Mouse (Mus musculus): ENCODE data around the gene Pigq.

Pigq gene

GRCm38 (mm10) chr17:25919786-25920642 is 24.7 kb downstream of the Pigq start:
- peak; percentile 100 for DNase-seq

DNA sequence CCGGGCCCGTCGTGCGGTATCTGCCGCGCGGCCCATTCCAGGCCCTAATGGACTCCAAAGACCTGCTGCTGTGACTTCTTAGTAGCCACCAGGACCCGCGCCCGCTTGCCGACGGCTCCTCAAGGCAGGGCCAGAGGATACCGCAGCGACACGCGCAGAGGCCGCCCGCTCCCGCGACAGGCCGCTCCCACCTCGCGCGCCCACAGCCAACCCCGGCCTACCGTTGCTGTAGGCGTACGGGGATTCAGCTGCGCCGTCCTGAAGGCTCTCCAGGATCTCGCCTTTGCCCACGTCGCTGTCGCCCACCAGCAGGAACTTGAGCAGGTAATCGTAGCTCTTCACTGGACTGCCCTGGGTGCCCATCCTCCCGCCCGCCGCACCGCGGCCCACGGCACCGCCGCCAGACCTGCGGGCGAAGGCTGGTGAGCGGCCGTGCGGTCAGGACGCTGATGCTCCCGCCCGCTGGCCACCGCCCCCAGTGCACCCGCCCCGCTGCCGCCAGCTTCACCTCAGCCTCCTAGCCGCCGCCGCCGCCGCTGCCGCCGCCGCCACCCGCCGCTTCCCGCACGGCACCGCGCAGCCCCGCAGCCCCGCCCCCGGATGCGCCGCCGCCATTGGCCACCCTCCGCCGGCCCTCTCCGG is 25.5 kb downstream of the Pigq start, which contains the start of gene Rab40c:
Gene Rab40c (minus strand): TSS at position 584 of the 642 bp plus-strand sequence.
- peak in 1 of 2 experiments; percentile 55 for DNase-seq

- peak in 1 of 2 experiments; percentile 23 for DNase-seq
Measured at GRCm38 (mm10) chr17:25918037-25918750, 26.5 kb downstream of the Pigq start.

DNA sequence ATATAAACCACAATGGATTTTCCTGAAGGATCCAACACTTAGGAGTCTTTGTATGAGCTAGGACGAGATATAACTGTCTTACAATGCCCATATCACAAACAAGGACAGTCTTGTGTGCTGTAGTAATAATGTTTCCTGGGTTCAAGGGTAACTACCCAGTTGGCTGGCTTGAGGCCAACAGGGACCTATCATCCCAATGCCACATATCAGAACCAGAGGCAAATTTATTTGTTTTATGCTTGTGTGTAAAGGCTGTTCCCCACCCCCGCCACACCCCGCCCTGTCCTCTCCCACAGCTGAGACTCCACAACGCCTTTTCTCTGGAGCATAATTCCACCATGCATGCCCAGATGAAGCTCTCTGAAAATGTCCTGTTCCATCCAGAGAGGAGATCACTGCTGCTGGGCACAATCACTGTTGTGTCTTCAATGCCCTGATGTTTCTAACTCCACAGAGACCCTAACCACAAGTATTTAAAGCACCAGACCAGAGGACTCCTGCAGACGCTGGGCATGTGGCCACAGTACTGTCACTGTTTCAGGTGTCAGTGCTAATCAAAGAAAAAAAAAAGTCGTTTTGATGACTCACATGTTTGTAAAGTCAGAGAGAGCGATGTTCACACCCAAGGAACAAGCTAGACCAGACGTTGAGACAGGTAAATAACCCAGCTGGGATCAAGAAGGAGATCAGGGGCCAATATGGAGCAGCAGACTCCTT is 27.6 kb downstream of the Pigq start:
- DNase-seq: no peak

DNA sequence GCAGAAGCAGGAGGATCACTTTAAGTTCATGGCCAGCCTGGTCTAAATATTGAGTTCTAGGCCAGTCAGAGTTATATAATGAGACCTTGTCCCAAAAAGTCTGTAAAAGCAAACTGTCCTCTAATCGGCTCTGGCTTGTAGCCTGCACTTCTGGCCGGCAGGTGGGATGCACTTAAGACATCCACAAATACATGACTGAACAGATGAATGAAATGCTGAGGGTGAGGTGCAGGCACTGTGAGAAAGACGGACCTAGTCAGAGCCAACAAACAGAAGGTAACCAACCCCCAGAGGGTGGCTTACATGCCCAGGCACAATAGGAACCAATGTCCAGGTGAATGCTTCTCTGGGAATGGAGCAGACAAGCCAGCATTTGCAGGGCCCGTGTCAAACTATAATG is 30.4 kb downstream of the Pigq start:
- DNase-seq: peak; percentile 39 to 43

GRCm38 (mm10) chr17:25913877-25914275 is 30.9 kb downstream of the Pigq start:
- no peak for DNase-seq

GRCm38 (mm10) chr17:25913186-25913876 is 31.4 kb downstream of the Pigq start:
- DNase-seq: peak; percentile 82 to 88

GRCm38 (mm10) chr17:25911816-25912215 is 32.9 kb downstream of the Pigq start:
- peak; percentile 77 to 89 for DNase-seq

DNA sequence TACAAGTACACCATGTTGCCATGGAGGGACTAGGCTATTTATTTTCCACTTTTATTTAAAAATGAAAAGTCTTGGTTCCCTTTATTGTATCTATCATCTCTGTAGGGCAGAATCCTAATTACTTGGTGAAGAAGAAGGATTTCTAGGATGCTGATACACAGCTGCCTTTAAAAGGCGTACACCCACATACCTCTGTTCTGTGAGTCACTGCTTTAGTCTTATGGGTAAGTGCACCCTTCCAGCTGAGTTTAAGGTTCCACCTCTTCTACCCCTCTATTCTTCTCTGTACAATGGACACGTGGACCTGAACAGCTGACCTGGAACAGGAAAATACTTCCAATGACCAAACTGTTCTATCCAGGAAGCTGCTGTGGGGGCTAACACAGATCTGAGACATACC is 37.1 kb downstream of the Pigq start:
- no peak for DNase-seq

DNA sequence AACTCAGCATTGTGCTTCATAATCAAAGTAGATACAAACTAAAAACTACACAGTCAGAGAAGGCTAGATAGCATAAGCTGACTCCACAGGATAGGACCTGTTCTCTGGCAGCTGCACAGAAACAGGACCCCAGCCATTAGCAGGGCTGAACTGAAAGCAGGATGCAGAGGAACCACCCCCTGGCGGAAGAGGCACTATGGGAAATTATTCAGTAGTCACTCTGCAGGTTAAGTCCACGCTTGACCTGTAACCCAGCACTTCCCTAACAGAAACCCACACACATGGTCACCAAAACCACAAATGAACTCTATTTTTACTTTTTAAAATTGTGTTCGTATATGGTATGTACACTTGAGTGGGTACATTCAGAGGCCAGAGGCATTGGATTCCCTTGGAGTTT is 41.7 kb downstream of the Pigq start:
- no peak for DNase-seq

DNA sequence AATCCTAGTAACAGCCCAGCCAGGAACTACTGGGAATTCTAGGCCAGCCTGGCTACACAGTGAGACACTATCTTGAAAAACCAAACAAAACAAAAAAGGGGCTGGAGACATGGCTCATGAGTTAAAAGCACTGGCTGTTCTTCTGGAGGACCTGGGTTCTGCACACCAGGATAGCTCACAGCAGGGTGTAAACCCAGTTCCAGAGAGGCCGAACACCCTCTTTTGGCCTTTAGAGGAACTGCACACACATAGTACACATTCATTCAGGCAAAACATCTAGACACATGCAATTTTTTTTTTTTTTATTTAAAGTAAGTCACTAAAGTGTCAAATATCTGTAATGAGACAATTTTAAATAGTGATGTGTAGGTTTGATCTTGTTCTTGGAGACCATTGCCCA is 44.5 kb downstream of the Pigq start:
- DNase-seq: no peak

DNA sequence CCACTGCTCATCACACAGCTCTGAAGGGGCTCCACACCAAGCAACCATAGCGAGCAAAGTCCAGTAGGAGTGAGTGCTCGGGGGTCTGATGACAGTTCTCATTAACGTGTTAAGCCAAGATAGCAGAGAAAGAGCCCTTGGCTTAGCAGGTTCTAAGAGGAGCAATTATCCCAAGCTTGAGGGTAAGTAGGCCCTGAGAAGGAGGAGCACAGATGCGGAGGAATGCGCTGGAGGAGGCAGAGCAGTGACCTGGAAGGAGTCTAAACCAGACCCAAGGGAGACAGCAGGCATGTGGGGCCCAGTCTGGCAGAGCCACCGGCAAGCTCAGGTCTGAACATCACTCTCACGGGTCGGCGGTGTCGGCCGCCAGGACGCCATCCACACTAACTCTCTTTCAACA is 48.8 kb downstream of the Pigq start:
- DNase-seq: no peak

GRCm38 (mm10) chr17:25895415-25895814 is 49.3 kb downstream of the Pigq start:
- DNase-seq: no peak

GRCm38 (mm10) chr17:25893975-25894617 is 50.6 kb downstream of the Pigq start:
- peak; percentile 84 to 85 for DNase-seq

- DNase-seq: no peak
Measured at GRCm38 (mm10) chr17:25888837-25889236, 55.9 kb downstream of the Pigq start.

GRCm38 (mm10) chr17:25887467-25887866 is 57.3 kb downstream of the Pigq start:
- no peak for DNase-seq

GRCm38 (mm10) chr17:25886806-25887205 is 57.9 kb downstream of the Pigq start:
- DNase-seq: no peak

DNA sequence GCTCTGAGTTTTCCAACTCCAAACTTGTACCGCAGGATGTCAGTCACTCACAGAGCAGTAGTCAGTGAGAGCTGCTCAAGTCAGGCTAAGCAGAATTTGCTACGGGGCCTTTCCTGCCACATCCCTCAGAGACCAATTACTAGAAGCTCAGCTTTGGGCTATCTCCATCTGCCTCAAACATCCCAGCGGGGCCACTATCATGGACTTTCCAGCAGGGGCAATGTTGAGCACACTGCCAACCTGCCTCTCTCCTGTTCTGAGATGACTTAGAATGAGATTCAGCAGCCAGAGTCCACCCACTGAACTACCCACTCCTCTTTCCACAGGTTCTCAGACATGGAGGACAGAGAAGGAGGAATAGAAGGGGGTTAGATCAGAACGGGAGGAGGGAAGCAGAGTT is 59.1 kb downstream of the Pigq start:
- peak in 1 of 2 experiments; percentile 58 for DNase-seq

DNA sequence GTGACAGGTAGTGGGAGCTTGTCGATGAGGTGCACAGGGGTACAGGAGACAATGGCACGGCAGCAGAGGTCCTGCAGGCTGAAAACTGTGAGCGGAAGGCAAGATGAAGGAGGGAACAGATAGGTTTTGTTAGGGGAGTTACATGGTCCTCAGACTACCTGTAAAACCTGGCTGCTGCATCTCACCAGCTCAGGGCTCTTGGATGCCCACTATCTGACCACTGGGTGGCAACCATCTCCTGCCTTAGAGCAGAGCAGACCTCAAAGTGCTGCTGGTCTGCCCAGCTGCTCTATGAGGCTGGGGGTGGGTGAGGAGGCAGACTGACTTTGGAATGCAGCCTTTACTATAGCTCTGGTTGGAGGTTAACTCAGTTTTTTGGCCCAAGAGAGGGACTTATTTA is 60.9 kb downstream of the Pigq start:
- no peak for DNase-seq

DNA sequence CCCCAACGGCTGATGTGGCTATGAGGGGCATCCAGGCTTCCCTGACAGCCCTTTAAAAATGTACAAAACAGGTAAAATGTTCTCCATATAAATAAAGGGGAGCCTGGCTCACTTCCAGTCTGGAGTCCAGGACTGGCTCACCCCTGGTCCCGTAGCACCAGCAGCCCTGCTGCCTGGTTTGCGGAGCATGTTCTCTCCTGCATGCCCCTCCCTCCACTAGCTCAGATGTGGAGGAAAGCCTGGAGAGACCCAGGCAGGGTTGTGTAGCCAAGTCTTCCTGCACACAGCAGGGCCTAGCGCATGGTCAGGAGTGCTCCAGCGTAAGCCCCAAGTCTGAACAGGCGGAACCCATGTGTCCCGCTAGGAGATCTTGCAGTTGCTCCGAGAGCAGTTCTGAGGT is 61.5 kb downstream of the Pigq start:
- DNase-seq: no peak

DNA sequence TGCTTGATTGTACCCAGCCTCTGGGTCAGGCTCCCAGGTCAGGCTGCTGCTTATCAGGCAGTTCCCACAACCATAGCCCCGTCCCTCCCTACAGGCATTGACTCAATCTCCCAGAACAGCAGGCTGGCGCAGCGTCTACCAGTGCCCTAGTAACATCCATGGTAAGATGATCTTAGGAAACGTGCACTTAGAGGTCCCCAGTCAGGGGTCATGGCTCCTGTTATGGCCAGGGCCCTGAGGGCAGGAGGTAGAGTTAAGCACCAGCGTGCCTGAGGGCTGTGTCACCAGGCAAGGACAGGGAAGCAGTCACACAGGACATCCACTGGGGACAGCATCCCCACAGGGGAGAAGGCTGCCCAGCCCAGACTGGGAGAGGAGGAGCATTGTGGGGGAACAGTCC is 62.4 kb downstream of the Pigq start:
- no peak for DNase-seq

- DNase-seq: no peak
Measured at GRCm38 (mm10) chr17:25881691-25882090, 63.0 kb downstream of the Pigq start.

Measured in cerebellum, adult 18-20 months (tissue).